ENCODE assay signal across 22 mouse cellular contexts in the genomic region with DNA sequence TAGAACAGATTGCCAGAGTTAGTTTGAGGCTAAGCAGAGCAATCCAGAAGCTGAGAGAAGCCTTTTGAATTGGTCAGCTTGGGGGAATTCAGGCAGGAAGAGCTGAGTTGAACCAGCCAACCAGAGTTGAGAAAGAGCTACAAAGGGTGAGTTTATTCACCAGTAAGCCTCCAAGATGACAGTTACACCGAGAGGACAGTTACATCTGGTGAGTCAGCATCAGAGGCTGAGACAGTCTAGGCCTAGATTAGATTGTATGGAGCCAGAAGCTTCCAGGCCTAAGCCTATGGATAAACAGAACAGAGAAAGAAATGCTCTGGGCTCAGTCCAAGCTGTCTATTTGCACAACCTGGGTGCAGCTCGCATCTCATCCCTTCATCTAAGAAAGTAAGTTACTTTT.
"Had no signal": no experiment of that assay in that cellular context is flagged by ENCODE, and none has a peak within 500 bp of the region (broad histone marks: within the 10 kb centered on the region; RNA-seq: fewer than 3 reads in every experiment).

No protein-coding gene starts in this region.

- H3K9ac ChIP-seq: heart, embryonic 12.5 days; hindbrain, embryonic 14.5 days; kidney, embryonic 15.5 days; limb, embryonic 12.5 days; liver, embryonic 13.5 days had no signal

- H3K4me2 ChIP-seq: heart, embryonic 12.5 days; hindbrain, embryonic 14.5 days; kidney, embryonic 15.5 days; limb, embryonic 12.5 days; liver, embryonic 13.5 days had no signal

- ATAC-seq: hindbrain, embryonic 16.5 days; intestine, embryonic 16.5 days had no signal

- H3K27me3 ChIP-seq: heart, embryonic 12.5 days; kidney, embryonic 15.5 days; limb, embryonic 12.5 days; liver, embryonic 13.5 days had no signal

- H3K27ac ChIP-seq: gastrocnemius, adult 2 months; heart, embryonic 10.5 days; hindbrain, embryonic 14.5 days; kidney, embryonic 15.5 days; kidney, postnatal 0 days; left cerebral cortex, adult 2 months; limb, embryonic 10.5 days; limb, embryonic 12.5 days; liver, embryonic 13.5 days had no signal

- DNase-seq: gastrocnemius, adult 2 months; gastrocnemius, postnatal 10 days; gastrocnemius, postnatal 25 days; heart, adult 18-20 months; heart, postnatal 10 days; heart, postnatal 36 days; kidney, adult 11 months; kidney, adult 2 months; kidney, adult 9 months; kidney, postnatal 14 days; kidney, postnatal 36 days; liver, embryonic 13.5 days had no signal

- H3K4me3 ChIP-seq: gastrocnemius, adult 2 months; heart, embryonic 10.5 days; heart, embryonic 12.5 days; kidney, embryonic 15.5 days; left cerebral cortex, adult 2 months; limb, embryonic 10.5 days; limb, embryonic 12.5 days; liver, embryonic 13.5 days had no signal

- H3K9me3 ChIP-seq: heart, embryonic 10.5 days; heart, embryonic 12.5 days; kidney, embryonic 15.5 days; limb, embryonic 10.5 days; limb, embryonic 12.5 days; liver, embryonic 13.5 days had no signal
